Mouse (Mus musculus) heart, postnatal 0 days (tissue): Measurements from ENCODE around the gene Gm36028. TPM values are rescaled to one million over a fixed set of nuclear protein-coding genes. Genes with fewer than 3 reads are reported as not detected.

ENCODE experiments used
- ATAC-seq: fragments of 200-750 bp; cut with Nextera tagmentation; 2 replicates; pipeline ENCODE4 v1.8.0; 2017; ENCODE audit warnings: low read depth, moderate number of reproducible peaks, moderate library complexity; ENCODE audit not compliant: insufficient read depth
- DNase-seq: peaks from one replicate; pipeline ENCODE4 v3.0.0-alpha.2; 2016; ENCODE audit warnings: low spot score
- H3K27ac ChIP-seq: fragments of 300-500 bp; sonication (generic); 2 replicates; pipeline ENCODE4 v1.5.1; 2014; ENCODE audit warnings: low read depth, mild to moderate bottlenecking
- H3K27me3 ChIP-seq: fragments of 300-500 bp; sonication (generic); 2 replicates; pipeline ENCODE4 v1.6.1; 2014; ENCODE audit warnings: low read length, mixed read lengths; ENCODE audit not compliant: control insufficient read depth, insufficient read depth
- H3K36me3 ChIP-seq: fragments of 300-500 bp; sonication (generic); replicated peaks from 2 replicates; pipeline ENCODE4 v1.6.1; 2014; ENCODE audit warnings: low read length, mixed read lengths; ENCODE audit not compliant: control insufficient read depth, insufficient read depth
- H3K4me1 ChIP-seq: fragments of 300-500 bp; sonication (generic); 2 replicates; pipeline ENCODE4 v1.6.1; 2014; ENCODE audit warnings: antibody characterized with exemption; ENCODE audit not compliant: control insufficient read depth, insufficient read depth
- H3K4me2 ChIP-seq: fragments of 300-500 bp; sonication (generic); 2 replicates; pipeline ENCODE4 v1.6.1; 2014; ENCODE audit warnings: low read depth, mild to moderate bottlenecking, low read length, moderate library complexity
- H3K4me3 ChIP-seq: fragments of 300-500 bp; sonication (generic); 2 replicates; pipeline ENCODE4 v1.5.1; 2014; ENCODE audit warnings: low read depth, low read length
- H3K9ac ChIP-seq: fragments of 300-500 bp; sonication (generic); replicated peaks from 2 replicates; pipeline ENCODE4 v1.6.1; 2014; ENCODE audit warnings: low read depth, low read length, mixed read lengths
- H3K9me3 ChIP-seq: fragments of 300-500 bp; sonication (generic); replicated peaks from 2 replicates; pipeline ENCODE4 v1.6.1; 2016; ENCODE audit warnings: low read length; ENCODE audit not compliant: control insufficient read depth
- CTCF ChIP-seq: IDR thresholded peaks from 2 replicates; pipeline ENCODE4 v1.5.1; 2016; ENCODE audit warnings: antibody characterized with exemption, control low read depth, low read depth
- EP300 ChIP-seq: IDR thresholded peaks from 2 replicates; pipeline ENCODE4 v1.6.1; 2016; ENCODE audit warnings: antibody characterized with exemption, low read depth
- WGBS: fragments of 180-500 bp; shearing (Covaris S2); extraction: QIAGEN DNeasy Blood & Tissue Kit; methylation state at CpG from one replicate; pipeline ENCODE4 v1.1.7; 2014; 5-methylcytosine and 5-hydroxymethylcytosine counted together
- polyA plus RNA-seq: library from polyadenylated mRNA; unstranded; fragments of >200 nt; fragmentation: Nextera tagmentation; extraction: Ambion mirVana; gene quantifications from 2 replicates; pipeline ENCODE4 v1.2.1, GENCODE M21; 2015
- total RNA-seq: library from RNA; depleted of rRNA; stranded (reverse); fragments of >200 nt; gene quantifications from 2 replicates; pipeline ENCODE4 v1.2.3, GENCODE M21; 2014; ENCODE audit warnings: low replicate concordance

The Gm36028 gene
- total and polyA plus RNA-seq, 2 experiments from 2014 or later = 3.7 to 4.2 TPM

- DNase-seq (no peak), ATAC-seq (no peak)
- Histone ChIP-seq H3K9me3 (no peaks in the 10 kb centered on the region), H3K4me2 (no peak overlapping the region), H3K4me3 (no peak overlapping the region), H3K36me3 (peaks cover 96% of the 10 kb centered on the region), H3K4me1 (no peaks in the 10 kb centered on the region), H3K27ac (no peak overlapping the region), H3K27me3 (no peaks in the 10 kb centered on the region), H3K9ac (no peak overlapping the region)
- no peak for TF ChIP-seq CTCF
- TF ChIP-seq EP300 = no peak
- WGBS = 66% methylated on average over 7 of the region's 7 CpGs
Observed at GRCm38 (mm10) chr16:37831041-37831440, 29.9 kb downstream of the Gm36028 start.

- H3K4me2 ChIP-seq = no peak overlapping the region
- DNase-seq = no peak
- no peaks in the 10 kb centered on the region for H3K9me3 ChIP-seq
- H3K27ac ChIP-seq = no peak overlapping the region
- no peak for TF ChIP-seq EP300
- no peak for TF ChIP-seq CTCF
- H3K36me3 ChIP-seq = peaks cover 96% of the 10 kb centered on the region
- ATAC-seq = no peak
- H3K4me1 ChIP-seq = peaks cover 5% of the 10 kb centered on the region; the same call in 1 of the 2 replicates
- no peaks in the 10 kb centered on the region for H3K27me3 ChIP-seq
- H3K9ac ChIP-seq = no peak overlapping the region
- H3K4me3 ChIP-seq = no peak overlapping the region
- 83% methylated on average over 3 of the region's 3 CpGs for WGBS
Observed at GRCm38 (mm10) chr16:37826286-37826685, 34.7 kb downstream of the Gm36028 start.

- Histone ChIP-seq H3K4me1 (peaks cover 5% of the 10 kb centered on the region; the same call in 1 of the 2 replicates), H3K9me3 (no peaks in the 10 kb centered on the region), H3K9ac (no peak overlapping the region), H3K27ac (no peak overlapping the region), H3K4me3 (no peak overlapping the region), H3K36me3 (peaks cover 96% of the 10 kb centered on the region), H3K27me3 (no peaks in the 10 kb centered on the region), H3K4me2 (no peak overlapping the region)
- 65% methylated on average over 12 of the region's 12 CpGs for WGBS
- ATAC-seq (no peak), DNase-seq (no peak)
- TF ChIP-seq EP300 (no peak), CTCF (no peak)
Observed at GRCm38 (mm10) chr16:37824778-37825505, 36.0 kb downstream of the Gm36028 start.

- no peak overlapping the region for H3K4me3 ChIP-seq
- 32% methylated on average over 5 of the region's 5 CpGs for WGBS
- H3K4me1 ChIP-seq = peaks cover 5% of the 10 kb centered on the region; the same call in 1 of the 2 replicates
- peaks cover 94% of the 10 kb centered on the region for H3K36me3 ChIP-seq
- H3K27me3 ChIP-seq = no peaks in the 10 kb centered on the region
- H3K27ac ChIP-seq = no peak overlapping the region
- no peak overlapping the region for H3K4me2 ChIP-seq
- H3K9ac ChIP-seq = no peak overlapping the region
- no peak for TF ChIP-seq CTCF
- no peak for TF ChIP-seq EP300
- no peak for DNase-seq
- no peaks in the 10 kb centered on the region for H3K9me3 ChIP-seq
- no peak for ATAC-seq
Observed at GRCm38 (mm10) chr16:37823949-37824348, 37.0 kb downstream of the Gm36028 start.

- no peak overlapping the region for H3K27ac ChIP-seq
- H3K4me2 ChIP-seq = no peak overlapping the region
- no peak overlapping the region for H3K9ac ChIP-seq
- DNase-seq (no peak), ATAC-seq (no peak)
- no peaks in the 10 kb centered on the region for H3K27me3 ChIP-seq
- peaks cover 74% of the 10 kb centered on the region for H3K36me3 ChIP-seq
- TF ChIP-seq EP300 = no peak
- no peak for TF ChIP-seq CTCF
- H3K4me3 ChIP-seq = no peak overlapping the region
- H3K4me1 ChIP-seq = peaks cover 15% of the 10 kb centered on the region
- H3K9me3 ChIP-seq = no peaks in the 10 kb centered on the region
- WGBS = 90% methylated on average over 4 of the region's 4 CpGs
Observed at GRCm38 (mm10) chr16:37817986-37818385, 43.0 kb downstream of the Gm36028 start.
